Mouse (Mus musculus) induced T-regulatory cell, adult 2 months (primary cell): ENCODE measurements around the gene Miga2.

ENCODE experiments used
- DNase-seq: peaks from one replicate; pipeline ENCODE4 v3.0.0-alpha.2; 2012; ENCODE audit warnings: low read depth

The Miga2 gene

GRCm38 (mm10) chr2:30363773-30364650 is at the start of gene Miga2:
TSS of gene Miga2 (plus strand) at chr2:30364233.
- peak; percentile 99 for DNase-seq

DNA sequence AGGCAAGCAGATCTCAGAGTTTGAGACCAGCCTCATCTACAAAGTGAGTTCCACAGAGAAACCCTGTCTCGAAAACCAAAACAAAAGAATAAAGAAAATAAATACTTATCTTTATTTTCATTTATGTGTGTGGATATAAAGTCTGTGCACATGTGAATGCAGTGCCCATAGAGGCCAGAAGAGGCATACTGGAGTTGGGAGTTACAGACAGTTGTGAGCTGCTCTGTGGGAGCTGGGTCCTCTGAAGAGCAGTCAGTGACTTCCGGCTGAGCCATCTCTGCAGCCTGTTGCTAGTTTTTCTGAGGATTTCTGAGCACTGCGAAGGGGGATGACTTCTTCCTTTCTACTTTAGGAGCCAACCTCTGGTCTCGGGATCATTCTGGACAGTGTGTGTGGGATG is 47.9 kb upstream of the Miga2 start:
- DNase-seq, result no peak

DNA sequence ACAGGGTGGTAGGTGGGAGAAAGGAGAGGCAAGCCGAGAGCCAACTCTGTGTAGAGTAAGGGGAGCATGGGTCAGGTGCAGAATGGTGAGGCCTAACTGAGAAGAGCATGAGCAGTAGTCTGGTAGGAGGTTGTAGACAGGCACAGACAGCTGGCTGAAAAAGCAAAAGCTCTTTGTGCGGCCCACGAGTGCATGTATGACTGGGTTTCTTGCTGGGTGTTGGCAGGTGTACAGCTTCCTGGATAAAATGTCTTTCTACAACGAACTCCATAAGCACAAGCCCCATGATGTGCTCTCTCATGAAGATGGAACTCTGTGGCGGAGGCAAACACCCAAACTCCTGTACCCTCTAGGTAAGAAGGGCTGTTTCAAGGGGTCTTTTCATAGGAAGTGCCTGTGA is 47.1 kb upstream of the Miga2 start:
- DNase-seq, result no peak

DNA sequence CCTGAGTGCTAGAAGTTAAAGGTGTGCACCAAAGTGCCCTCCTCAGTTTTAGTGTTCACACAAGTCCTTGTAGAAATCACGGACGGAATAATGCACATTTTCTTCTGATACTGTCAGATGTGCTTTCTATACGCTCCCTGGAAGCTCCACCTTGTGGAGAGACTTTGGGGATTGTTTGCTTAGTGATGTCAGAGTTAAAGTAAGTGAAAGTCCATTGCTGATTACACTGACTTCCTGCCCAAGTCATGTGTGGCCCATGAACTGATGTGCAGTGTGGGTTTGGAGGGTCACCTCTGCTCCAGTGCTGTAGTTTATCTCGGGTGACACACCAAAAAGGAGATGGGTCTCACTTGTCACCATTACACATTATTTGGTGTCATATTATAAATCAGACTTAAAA is 44.8 kb upstream of the Miga2 start:
- DNase-seq, result no peak

GRCm38 (mm10) chr2:30323111-30323510 is 40.9 kb upstream of the Miga2 start:
- DNase-seq, result no peak

GRCm38 (mm10) chr2:30325296-30325695 is 38.7 kb upstream of the Miga2 start:
- no peak for DNase-seq

GRCm38 (mm10) chr2:30327276-30327675 is 36.8 kb upstream of the Miga2 start:
- no peak for DNase-seq

DNA sequence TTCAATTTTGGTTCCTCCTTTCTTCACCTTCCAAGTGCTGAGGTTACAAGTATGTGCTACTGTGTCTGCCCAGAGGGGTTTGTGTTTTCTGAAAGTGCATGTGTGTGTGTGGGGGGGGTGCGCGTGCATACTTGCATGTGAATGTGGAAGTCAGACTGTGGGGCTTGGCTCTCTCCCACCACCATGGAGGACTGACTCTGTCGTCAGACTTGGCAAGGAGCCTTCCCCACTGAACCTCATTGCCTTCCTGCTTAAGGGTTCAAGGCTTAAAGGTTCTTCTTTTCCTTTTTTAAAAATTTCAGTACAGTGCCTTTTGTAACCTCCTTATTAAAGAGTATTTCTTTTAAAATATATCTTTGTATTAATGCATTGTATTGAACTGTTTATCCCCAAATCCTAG is 35.2 kb upstream of the Miga2 start:
- no peak for DNase-seq

DNA sequence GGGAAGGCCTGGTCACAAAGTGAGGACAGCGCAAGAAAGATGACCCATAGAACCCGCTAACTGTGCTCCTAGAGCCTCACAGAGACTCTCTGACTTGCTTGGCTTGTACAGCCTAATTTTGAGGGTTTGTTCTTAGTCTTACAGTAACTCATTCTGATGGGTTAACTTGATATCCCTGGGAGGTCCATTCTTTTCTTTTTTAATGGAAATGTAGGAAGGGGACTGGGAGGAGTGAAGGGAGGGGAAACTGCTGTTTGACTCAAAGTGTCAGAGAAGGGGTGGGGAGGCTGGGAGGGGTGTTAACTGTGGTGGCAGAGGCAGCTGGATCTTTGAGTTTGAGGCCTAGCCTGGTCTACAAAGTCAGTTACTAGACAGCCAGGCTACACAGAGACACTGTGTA is 28.7 kb upstream of the Miga2 start:
- DNase-seq, result no peak

GRCm38 (mm10) chr2:30336174-30336915 is 27.7 kb upstream of the Miga2 start:
- no peak for DNase-seq

- DNase-seq, result no peak
Measured at GRCm38 (mm10) chr2:30337179-30337578, 26.9 kb upstream of the Miga2 start.

- no peak for DNase-seq
Measured at GRCm38 (mm10) chr2:30342061-30342460, 22.0 kb upstream of the Miga2 start.

DNA sequence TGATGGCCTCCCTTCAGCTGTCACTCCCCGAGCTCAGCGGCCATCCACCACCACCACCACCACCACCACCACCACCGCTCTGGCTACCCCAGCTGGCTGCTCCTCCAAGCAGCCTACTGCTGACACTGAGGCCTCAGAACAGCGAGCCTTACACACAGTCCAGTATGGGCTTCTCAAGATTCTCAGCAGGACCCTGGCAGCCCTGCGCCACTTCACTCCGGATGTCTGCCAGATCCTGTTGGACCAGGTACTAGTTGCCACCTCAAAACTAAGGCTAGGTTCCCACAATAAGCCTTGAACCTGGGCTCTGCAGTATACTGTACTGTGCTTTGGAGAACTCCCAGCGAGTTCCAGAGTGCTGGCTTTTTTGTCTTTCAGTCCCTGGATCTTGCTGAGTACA is 21.5 kb upstream of the Miga2 start:
- DNase-seq, result no peak

DNA sequence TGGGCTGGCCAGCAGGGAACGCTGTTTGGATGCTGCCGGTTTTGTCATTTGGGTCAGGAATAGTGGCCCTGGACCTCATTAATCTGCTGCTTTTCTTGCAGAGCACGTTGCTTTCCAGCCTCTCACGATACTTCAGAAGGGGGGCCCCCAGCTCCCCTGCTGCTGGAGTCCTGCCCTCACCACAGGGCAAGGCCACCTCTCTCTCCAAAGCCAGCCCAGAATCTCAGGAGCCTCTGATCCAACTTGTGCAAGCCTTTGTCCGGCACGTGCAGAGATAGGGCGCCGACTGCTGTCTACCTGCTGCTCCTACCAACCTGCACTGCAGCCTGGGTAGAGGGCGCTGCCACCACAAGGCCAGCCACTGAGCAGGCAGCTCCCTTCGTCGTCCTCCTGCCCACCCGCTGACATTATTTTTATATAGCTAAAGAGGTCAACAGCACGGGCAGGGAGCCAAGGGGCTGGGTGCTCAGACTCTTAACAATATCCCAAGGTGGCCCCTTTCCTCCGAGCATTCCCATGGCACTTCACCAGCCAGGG is 20.4 kb upstream of the Miga2 start:
- DNase-seq, result no peak

DNA sequence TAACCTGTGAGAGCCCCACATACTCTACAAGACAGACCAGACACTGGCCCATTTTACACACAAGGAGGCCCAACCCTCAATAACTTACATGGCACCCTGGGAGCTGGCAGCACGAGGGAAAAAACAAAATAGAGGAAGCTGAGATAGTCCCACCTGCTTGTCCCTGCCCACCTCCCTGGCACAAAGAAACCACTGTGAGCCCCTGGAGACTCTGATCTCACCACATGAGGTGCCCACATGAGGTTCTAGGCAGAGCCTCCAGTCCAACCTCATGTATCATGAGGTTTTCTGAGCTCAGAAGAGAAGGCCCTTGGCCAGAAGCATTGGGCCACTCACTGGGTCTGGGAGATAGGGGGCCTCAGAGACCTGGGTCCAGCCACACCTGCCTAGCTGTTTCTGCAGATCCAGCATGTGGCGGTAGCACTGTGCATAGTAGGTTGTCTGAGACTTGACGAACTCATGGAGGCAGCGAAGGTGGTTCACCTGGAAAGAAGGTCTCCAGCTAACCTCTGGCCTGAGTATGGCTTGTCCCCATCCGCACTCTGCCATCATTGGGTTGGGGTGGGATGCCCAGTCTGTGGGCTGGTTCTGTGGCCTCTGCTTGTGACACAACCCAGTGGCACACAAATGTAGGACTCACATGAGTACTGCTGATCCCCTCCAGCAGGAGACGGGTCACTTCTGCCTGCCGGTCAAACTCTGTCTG is 17.9 kb upstream of the Miga2 start:
- DNase-seq, result no peak

- DNase-seq, result no peak
Measured at GRCm38 (mm10) chr2:30349196-30349595, 14.8 kb upstream of the Miga2 start.

- DNase-seq, result no peak
Measured at GRCm38 (mm10) chr2:30351149-30351548, 12.9 kb upstream of the Miga2 start.

DNA sequence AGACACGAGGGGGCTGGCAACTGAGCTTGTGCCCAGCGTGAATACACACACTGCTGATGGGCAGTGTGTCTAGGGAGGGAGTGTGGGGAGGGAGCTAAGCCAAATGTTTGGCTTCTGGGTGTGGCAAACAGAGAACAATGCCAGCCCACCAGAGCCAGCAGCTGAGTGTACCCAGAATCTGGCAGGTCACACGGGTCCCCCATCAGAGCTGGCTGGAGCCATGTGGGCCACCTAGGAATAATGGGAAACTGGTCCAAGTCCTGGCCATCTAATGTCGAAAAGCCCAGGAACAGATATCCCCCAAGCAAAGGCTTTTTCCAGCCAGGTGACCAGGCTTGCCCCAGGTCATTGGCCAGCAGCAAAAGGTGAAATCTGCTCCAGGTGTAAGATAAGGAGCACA is 8.2 kb upstream of the Miga2 start:
- no peak for DNase-seq

DNA sequence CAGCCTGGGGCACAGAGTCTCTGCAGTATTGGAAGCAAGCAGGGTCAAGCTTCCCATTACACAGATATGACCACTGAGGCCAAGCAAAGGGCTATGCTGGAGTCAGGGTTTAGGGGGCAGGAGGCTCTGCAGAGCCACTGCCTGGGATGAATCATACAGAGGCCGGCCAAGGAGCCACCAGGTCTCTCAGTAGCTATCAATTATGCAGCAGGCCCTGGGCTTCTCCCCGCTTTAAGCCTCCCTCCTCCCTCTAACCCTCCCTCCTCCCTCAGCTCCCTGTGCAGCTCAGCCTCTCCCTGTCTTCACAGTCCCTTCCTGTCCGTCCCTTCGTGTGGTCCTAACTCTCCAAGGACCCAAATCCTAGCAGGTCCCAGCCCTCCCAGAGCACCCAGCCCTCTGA is 7.8 kb upstream of the Miga2 start:
- no peak for DNase-seq

DNA sequence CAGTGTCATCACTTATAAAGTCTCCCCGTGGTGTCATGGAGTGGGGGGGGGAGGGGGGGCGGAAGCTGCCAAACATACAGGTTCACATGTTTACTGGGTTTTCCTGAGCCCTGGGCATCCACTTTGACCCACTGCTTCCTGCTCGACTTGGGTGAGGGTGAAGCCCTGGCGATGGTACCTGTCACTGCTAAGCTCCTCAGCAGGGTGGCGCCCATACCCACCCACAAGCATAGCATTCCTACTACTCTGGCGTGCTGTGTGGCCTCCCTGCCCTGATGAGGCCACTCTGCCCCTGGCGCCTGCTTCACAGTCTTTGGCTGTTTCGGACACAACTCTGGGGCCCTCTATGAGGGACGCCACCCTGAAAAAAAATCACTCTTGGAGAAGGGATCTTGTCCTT is 7.1 kb upstream of the Miga2 start:
- no peak for DNase-seq

DNA sequence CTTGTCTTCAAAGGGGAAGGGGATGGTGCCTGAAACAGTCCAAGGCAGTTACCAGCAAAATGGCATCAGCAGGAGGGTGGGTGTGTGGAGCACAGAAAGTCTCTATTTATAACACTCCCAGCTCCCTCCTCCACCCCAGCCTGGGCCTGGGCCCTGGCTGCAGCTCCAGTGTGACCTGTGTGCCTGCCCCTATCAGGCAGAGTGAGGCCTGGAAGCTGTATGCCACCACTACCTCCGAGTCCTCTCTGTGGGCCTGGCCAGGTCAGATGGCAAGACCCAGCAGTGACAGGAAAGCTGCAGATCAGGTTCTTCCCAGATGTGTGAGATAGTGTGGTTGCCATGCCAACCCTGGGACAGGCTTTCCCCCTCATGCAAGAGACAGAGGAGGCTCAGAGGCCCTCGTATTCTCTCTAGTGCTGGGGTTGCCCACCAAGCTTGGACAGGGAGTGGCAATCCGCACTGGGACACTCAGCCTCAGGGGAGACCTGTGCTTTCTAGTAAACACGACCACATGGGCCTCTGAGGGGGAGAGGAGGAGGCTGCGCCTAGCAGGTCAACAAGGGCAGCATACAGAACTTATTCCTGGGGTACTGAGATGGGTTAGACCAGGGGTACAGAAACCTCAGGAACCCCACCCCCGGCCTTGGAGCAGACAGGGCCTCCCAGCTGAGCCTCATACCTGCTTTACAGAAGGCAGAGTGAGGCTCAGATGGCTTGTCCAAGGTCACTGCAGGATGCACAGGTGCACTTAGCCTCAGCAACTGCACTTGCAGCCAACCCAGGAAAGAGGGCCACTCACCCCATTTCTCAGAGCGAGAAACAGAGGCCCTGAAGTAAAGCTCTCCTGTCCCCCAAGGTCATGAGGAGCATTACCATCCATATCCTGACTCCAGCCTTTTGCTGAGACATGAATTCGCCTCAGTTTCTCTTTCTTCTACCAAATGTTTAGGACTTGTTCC is 6.2 kb upstream of the Miga2 start:
- no peak for DNase-seq
